Comparison of ENCODE assay signal across 9 mouse cellular contexts in the genomic region with DNA sequence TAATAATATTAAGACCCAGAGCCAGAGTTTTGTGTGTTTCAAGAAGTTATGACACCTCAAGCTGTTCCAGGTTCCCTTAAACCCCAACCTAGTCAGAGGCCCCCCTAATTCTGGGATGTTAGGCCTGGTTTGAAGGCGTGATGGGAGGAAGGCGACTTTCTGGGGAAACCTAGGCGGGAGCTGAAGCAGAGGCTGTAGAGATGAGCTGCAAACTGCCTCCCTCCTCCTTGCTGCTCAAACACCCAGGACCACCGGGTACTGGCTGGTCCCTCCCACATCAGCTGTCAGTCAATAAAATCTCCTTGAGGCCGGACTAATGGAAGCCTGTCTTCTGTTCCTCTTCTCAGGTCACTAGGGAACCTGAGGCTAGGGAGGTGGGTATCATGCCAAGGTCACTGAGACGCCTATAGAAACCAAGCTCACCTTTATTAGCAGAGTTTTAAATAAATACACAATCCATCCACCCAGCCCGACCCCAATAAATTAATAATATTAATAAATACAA. TPM values are rescaled to one million over a fixed set of nuclear protein-coding genes. Genes with fewer than 3 reads are reported as not detected.
DNase-seq lines count a peak whose midpoint lies in the region; ATAC-seq and TF ChIP-seq lines count a peak whose summit lies in the region.
"Had no signal": no experiment of that assay in that cellular context is flagged by ENCODE, and none has a peak within 500 bp of the region (broad histone marks: within the 10 kb centered on the region; RNA-seq: fewer than 3 reads in every experiment).

No protein-coding gene starts in this region.

- H3K27me3 ChIP-seq in kidney, embryonic 16.5 days (ENCODE audit: insufficient read depth, low read length), result no peaks in the 10 kb centered on the region
- peaks cover 19% of the 10 kb centered on the region for H3K27me3 ChIP-seq in embryonic facial prominence, embryonic 13.5 days
- H3K27me3 ChIP-seq in hindbrain, postnatal 0 days (ENCODE audit: insufficient read depth, low read length), result no peaks in the 10 kb centered on the region
- peaks cover 3% of the 10 kb centered on the region; the same call in 1 of the 2 replicates for H3K27me3 ChIP-seq in midbrain, embryonic 16.5 days (ENCODE audit: control insufficient read depth, insufficient read depth, low read depth, low read length)

- no peak for ATAC-seq in kidney, embryonic 16.5 days (ENCODE audit: low FRiP score, low TSS enrichment)
- ATAC-seq in embryonic facial prominence, embryonic 13.5 days (ENCODE audit: insufficient number of reproducible peaks, insufficient read depth, low FRiP score, low TSS enrichment, low read depth), result no peak
- 0 out of 2 replicates have a peak, but pooled peaks have one; percentile 5 for ATAC-seq in hindbrain, postnatal 0 days
- ATAC-seq in midbrain, embryonic 16.5 days, result peak; percentile 16

- H3K9me3 ChIP-seq in kidney, embryonic 16.5 days (ENCODE audit: low read length), result no peaks in the 10 kb centered on the region; the same call in 1 of the 2 replicates
- no peaks in the 10 kb centered on the region for H3K9me3 ChIP-seq in embryonic facial prominence, embryonic 13.5 days
- no peaks in the 10 kb centered on the region for H3K9me3 ChIP-seq in hindbrain, postnatal 0 days (ENCODE audit: low read length)
- no peaks in the 10 kb centered on the region for H3K9me3 ChIP-seq in midbrain, embryonic 16.5 days (replicated peaks; ENCODE audit: control insufficient read depth, low read length, poor library complexity, severe bottlenecking)

- 56% methylated on average over 7 of the region's 7 CpGs for WGBS in kidney, embryonic 16.5 days
- WGBS in embryonic facial prominence, embryonic 13.5 days, result 59% methylated on average over 7 of the region's 7 CpGs
- 56% methylated on average over 7 of the region's 7 CpGs for WGBS in hindbrain, postnatal 0 days
- WGBS in midbrain, embryonic 16.5 days, result 58% methylated on average over 7 of the region's 7 CpGs

- peak overlapping the region; percentile 70 for H3K4me2 ChIP-seq in kidney, embryonic 16.5 days (replicated peaks; ENCODE audit: low read depth, low read length)
- peak overlapping the region; percentile 73 for H3K4me2 ChIP-seq in embryonic facial prominence, embryonic 13.5 days
- H3K4me2 ChIP-seq in hindbrain, postnatal 0 days (ENCODE audit: low read depth, low read length), result peak overlapping the region; percentile 59
- peak overlapping the region; percentile 77 for H3K4me2 ChIP-seq in midbrain, embryonic 16.5 days (ENCODE audit: low read length)

- peak overlapping the region; percentile 60 for H3K4me3 ChIP-seq in kidney, embryonic 16.5 days (ENCODE audit: low read length)
- peak overlapping the region; percentile 54 for H3K4me3 ChIP-seq in embryonic facial prominence, embryonic 13.5 days
- H3K4me3 ChIP-seq in hindbrain, postnatal 0 days (ENCODE audit: low read length), result peak overlapping the region; percentile 36
- H3K4me3 ChIP-seq in midbrain, embryonic 16.5 days (ENCODE audit: low read depth, low read length), result peak overlapping the region; percentile 40

- peaks cover 38% of the 10 kb centered on the region for H3K4me1 ChIP-seq in kidney, embryonic 16.5 days (ENCODE audit: insufficient read depth, low read length)
- H3K4me1 ChIP-seq in embryonic facial prominence, embryonic 13.5 days, result peaks cover 25% of the 10 kb centered on the region
- peaks cover 6% of the 10 kb centered on the region for H3K4me1 ChIP-seq in hindbrain, postnatal 0 days (ENCODE audit: insufficient read depth, low read length)
- peaks cover 6% of the 10 kb centered on the region; the same call in 1 of the 2 replicates for H3K4me1 ChIP-seq in midbrain, embryonic 16.5 days (ENCODE audit: control insufficient read depth, insufficient read depth, low read length)

- peak overlapping the region; percentile 72 for H3K9ac ChIP-seq in kidney, embryonic 16.5 days (replicated peaks; ENCODE audit: low read length)
- peak overlapping the region; percentile 70 for H3K9ac ChIP-seq in embryonic facial prominence, embryonic 13.5 days
- peak overlapping the region; percentile 39; the same call in 1 of the 2 replicates for H3K9ac ChIP-seq in hindbrain, postnatal 0 days (replicated peaks; ENCODE audit: low read length)
- peak overlapping the region; percentile 59 for H3K9ac ChIP-seq in midbrain, embryonic 16.5 days (ENCODE audit: low read depth, low read length)

- H3K36me3 ChIP-seq in kidney, embryonic 16.5 days (ENCODE audit: insufficient read depth, low read length), result no peaks in the 10 kb centered on the region
- no peaks in the 10 kb centered on the region for H3K36me3 ChIP-seq in embryonic facial prominence, embryonic 13.5 days
- no peaks in the 10 kb centered on the region for H3K36me3 ChIP-seq in hindbrain, postnatal 0 days (ENCODE audit: insufficient read depth, low read length)
- no peaks in the 10 kb centered on the region for H3K36me3 ChIP-seq in midbrain, embryonic 16.5 days (ENCODE audit: control insufficient read depth, insufficient read depth, low read length)

- H3K27ac ChIP-seq in kidney, embryonic 16.5 days (ENCODE audit: low read length), result peak overlapping the region; percentile 34; the same call in 1 of the 2 replicates
- no peak overlapping the region for H3K27ac ChIP-seq in embryonic facial prominence, embryonic 13.5 days
- peak overlapping the region; percentile 64 for H3K27ac ChIP-seq in hindbrain, postnatal 0 days
- H3K27ac ChIP-seq in midbrain, embryonic 16.5 days (ENCODE audit: low read length), result peak overlapping the region; percentile 48; the same call in 1 of the 2 replicates

- no peak for TF ChIP-seq CTCF in hindbrain, postnatal 0 days (IDR thresholded peaks at IDR 0.05; ENCODE audit: low read depth)

- DNase-seq in kidney, postnatal 14 days, result no peak
- no peak for DNase-seq in hindbrain, postnatal 0 days (ENCODE audit: low spot score)
- DNase-seq in adrenal gland, postnatal 36 days, result no peak
- no peak for DNase-seq in embryo, embryonic 10 days (ENCODE audit: low spot score)
- DNase-seq in embryo, embryonic 10.5 days (ENCODE audit: low spot score), result no peak

RNA-seq across cellular contexts. Expression of a gene that starts 3.2 kb away (rescaled TPM):
- 1.0 and 1.2 TPM in 2 replicates for polyA plus RNA-seq in kidney, embryonic 16.5 days (2015; fragmentation: Nextera tagmentation; extraction: Ambion mirVana)
- polyA plus RNA-seq in embryonic facial prominence, embryonic 13.5 days (2015; fragmentation: Nextera tagmentation; extraction: Ambion mirVana), result 0.14 and 0.22 TPM in 2 replicates
- total RNA-seq in hindbrain, postnatal 0 days (2014; rRNA removed), result 1.7 TPM in 1 of 2 replicates, not detected in the other
- polyA plus RNA-seq in hindbrain, postnatal 0 days (2015; fragmentation: Nextera tagmentation; extraction: Ambion mirVana), result 0.25 and 0.41 TPM in 2 replicates
- polyA plus RNA-seq in midbrain, embryonic 16.5 days (2015; fragmentation: Nextera tagmentation; extraction: Ambion mirVana), result 0.35 and 0.39 TPM in 2 replicates
- 1 to 10 TPM; 5.0 to 6.0 TPM for total RNA-seq in adrenal gland, postnatal 36 days (2021)
- total RNA-seq: layer of hippocampus, postnatal 14 days had no signal

RNA-seq across cellular contexts. Expression of a gene that starts 13.1 kb away (rescaled TPM):
- 1.8 and 1.9 TPM in 2 replicates for polyA plus RNA-seq in kidney, embryonic 16.5 days (2015; fragmentation: Nextera tagmentation; extraction: Ambion mirVana)
- polyA plus RNA-seq in embryonic facial prominence, embryonic 13.5 days (2015; fragmentation: Nextera tagmentation; extraction: Ambion mirVana), result 1.9 TPM in 2 replicates
- 0.65 and 3.3 TPM in 2 replicates for total RNA-seq in hindbrain, postnatal 0 days (2014; rRNA removed)
- 1.3 and 1.5 TPM in 2 replicates for polyA plus RNA-seq in hindbrain, postnatal 0 days (2015; fragmentation: Nextera tagmentation; extraction: Ambion mirVana)
- 0.64 and 0.97 TPM in 2 replicates for polyA plus RNA-seq in midbrain, embryonic 16.5 days (2015; fragmentation: Nextera tagmentation; extraction: Ambion mirVana)
- total RNA-seq in adrenal gland, postnatal 36 days (2021), result 1 to 10 TPM; 2.1 to 2.6 TPM

RNA-seq across cellular contexts. Expression of a gene that starts 20.4 kb away (rescaled TPM):
- 133 and 149 TPM in 2 replicates for polyA plus RNA-seq in kidney, embryonic 16.5 days (2015; fragmentation: Nextera tagmentation; extraction: Ambion mirVana)
- polyA plus RNA-seq in embryonic facial prominence, embryonic 13.5 days (2015; fragmentation: Nextera tagmentation; extraction: Ambion mirVana), result 100 and 107 TPM in 2 replicates
- total RNA-seq in hindbrain, postnatal 0 days (2014; rRNA removed), result 248 and 349 TPM in 2 replicates
- 188 and 189 TPM in 2 replicates for polyA plus RNA-seq in hindbrain, postnatal 0 days (2015; fragmentation: Nextera tagmentation; extraction: Ambion mirVana)
- 151 and 173 TPM in 2 replicates for polyA plus RNA-seq in midbrain, embryonic 16.5 days (2015; fragmentation: Nextera tagmentation; extraction: Ambion mirVana)
- total RNA-seq in adrenal gland, postnatal 36 days (2021), result 100 to 1,000 TPM in 1 of 2 experiments, 10 to 100 TPM in 1; 89.7 to 103 TPM

RNA-seq across cellular contexts. Expression of a gene that starts 31.1 kb away (rescaled TPM):
- 88.5 TPM in 2 replicates for polyA plus RNA-seq in kidney, embryonic 16.5 days (2015; fragmentation: Nextera tagmentation; extraction: Ambion mirVana)
- 50.5 and 63.1 TPM in 2 replicates for polyA plus RNA-seq in embryonic facial prominence, embryonic 13.5 days (2015; fragmentation: Nextera tagmentation; extraction: Ambion mirVana)
- 65.7 and 68.4 TPM in 2 replicates for total RNA-seq in hindbrain, postnatal 0 days (2014; rRNA removed)
- 44.2 and 56.5 TPM in 2 replicates for polyA plus RNA-seq in hindbrain, postnatal 0 days (2015; fragmentation: Nextera tagmentation; extraction: Ambion mirVana)
- 67.2 and 69.7 TPM in 2 replicates for polyA plus RNA-seq in midbrain, embryonic 16.5 days (2015; fragmentation: Nextera tagmentation; extraction: Ambion mirVana)
- total RNA-seq in adrenal gland, postnatal 36 days (2021), result 100 to 1,000 TPM; 138 to 139 TPM

RNA-seq across cellular contexts. Expression of a gene that starts 34.9 kb away (rescaled TPM):
- polyA plus RNA-seq in kidney, embryonic 16.5 days (2015; fragmentation: Nextera tagmentation; extraction: Ambion mirVana), result 215 and 217 TPM in 2 replicates
- polyA plus RNA-seq in embryonic facial prominence, embryonic 13.5 days (2015; fragmentation: Nextera tagmentation; extraction: Ambion mirVana), result 153 and 166 TPM in 2 replicates
- 152 and 207 TPM in 2 replicates for total RNA-seq in hindbrain, postnatal 0 days (2014; rRNA removed)
- polyA plus RNA-seq in hindbrain, postnatal 0 days (2015; fragmentation: Nextera tagmentation; extraction: Ambion mirVana), result 99.3 and 113 TPM in 2 replicates
- 155 and 171 TPM in 2 replicates for polyA plus RNA-seq in midbrain, embryonic 16.5 days (2015; fragmentation: Nextera tagmentation; extraction: Ambion mirVana)
- total RNA-seq in adrenal gland, postnatal 36 days (2021), result 100 to 1,000 TPM in 1 of 2 experiments, 10 to 100 TPM in 1; 98.7 to 260 TPM

Comparison
In these comparisons a context has a peak if more than half of its experiments do, and no peak if none do; other contexts are left out.
1. ATAC-seq: peak in hindbrain, postnatal 0 days (single experiment) and midbrain, embryonic 16.5 days (single experiment); none in kidney, embryonic 16.5 days (single experiment) and embryonic facial prominence, embryonic 13.5 days (single experiment).
2. Peak in every context shown above with its lines, with median percentiles within 50 percentile points of each other: H3K4me2 ChIP-seq, H3K4me3 ChIP-seq and H3K9ac ChIP-seq.